Mouse (Mus musculus): ENCODE measurements at regions not wholly inside any gene's neighbourhood (a gene's known extent, or its start where the extent isn't known, plus 50 kb on each side); places are given as distances from the start of the nearest gene placed in this dataset.

DNA sequence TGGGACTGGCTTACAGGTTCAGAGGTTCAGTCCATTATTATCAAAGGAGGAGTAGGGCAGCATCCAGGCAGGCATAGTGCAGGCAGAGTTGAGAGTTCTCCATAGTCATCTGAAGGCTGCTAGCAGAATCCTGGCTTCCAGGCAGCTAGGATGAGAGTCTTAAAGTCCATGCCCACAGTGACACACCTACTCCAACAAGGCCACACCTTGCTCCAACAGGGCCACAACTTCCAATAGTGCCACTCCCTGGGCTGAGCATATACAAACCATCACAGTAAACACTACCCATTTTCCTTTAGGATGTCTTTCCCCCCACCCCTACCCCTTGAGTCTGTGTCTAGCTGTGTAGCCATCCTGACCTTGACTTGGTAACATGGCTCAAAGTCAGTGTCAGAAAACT, 78.8 kb upstream of the Ppp1r12a start:
- Histone ChIP-seq H3K36me3 (ENCODE audit: control insufficient read depth, insufficient read depth, low read length) (no peaks in the 10 kb centered on the region), H3K4me3 (ENCODE audit: low read length) (no peak overlapping the region), H3K4me1 (ENCODE audit: control insufficient read depth, insufficient read depth, low read length) (no peaks in the 10 kb centered on the region), H3K9ac (ENCODE audit: low read depth, low read length) (no peak overlapping the region), H3K27me3 (ENCODE audit: control insufficient read depth, insufficient read depth, low read length) (no peaks in the 10 kb centered on the region), H3K27ac (ENCODE audit: low read depth, low read length) (no peak overlapping the region), H3K4me2 (replicated peaks; ENCODE audit: low read depth, low read length) (no peak overlapping the region), H3K9me3 (ENCODE audit: control insufficient read depth, low read length) (no peaks in the 10 kb centered on the region)
- no peak for ATAC-seq (ENCODE audit: low FRiP score, low TSS enrichment)

DNA sequence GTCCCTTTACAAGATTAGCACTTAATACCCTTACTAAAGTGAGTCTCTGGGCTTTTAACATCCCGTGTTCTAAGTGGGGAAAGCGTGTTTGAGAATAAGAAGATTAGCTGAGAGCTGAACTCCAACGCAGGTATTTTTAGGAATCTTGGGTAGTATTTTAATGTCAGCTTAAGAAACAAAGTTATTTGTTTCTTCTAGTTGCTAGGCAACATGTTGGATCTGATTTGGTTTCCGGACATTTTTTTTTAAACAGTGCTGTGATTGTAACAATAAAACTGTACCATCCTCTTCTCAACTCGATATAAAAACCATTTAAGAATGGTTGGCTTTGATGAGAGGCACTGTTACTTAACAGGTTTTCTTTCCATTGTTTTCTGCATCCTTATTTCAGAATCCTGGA, 86.8 kb upstream of the Ppp1r12a start:
- Histone ChIP-seq H3K4me1 (ENCODE audit: control insufficient read depth, insufficient read depth, low read length) (no peaks in the 10 kb centered on the region), H3K4me3 (ENCODE audit: low read length) (no peak overlapping the region), H3K27ac (ENCODE audit: low read depth, low read length) (no peak overlapping the region), H3K27me3 (ENCODE audit: control insufficient read depth, insufficient read depth, low read length) (no peaks in the 10 kb centered on the region), H3K9me3 (ENCODE audit: control insufficient read depth, low read length) (no peaks in the 10 kb centered on the region), H3K36me3 (ENCODE audit: control insufficient read depth, insufficient read depth, low read length) (no peaks in the 10 kb centered on the region), H3K9ac (ENCODE audit: low read depth, low read length) (no peak overlapping the region), H3K4me2 (replicated peaks; ENCODE audit: low read depth, low read length) (no peak overlapping the region)
- WGBS = 70% methylated on average over 5 of the region's 5 CpGs
- ATAC-seq (ENCODE audit: low FRiP score, low TSS enrichment) = no peak

DNA sequence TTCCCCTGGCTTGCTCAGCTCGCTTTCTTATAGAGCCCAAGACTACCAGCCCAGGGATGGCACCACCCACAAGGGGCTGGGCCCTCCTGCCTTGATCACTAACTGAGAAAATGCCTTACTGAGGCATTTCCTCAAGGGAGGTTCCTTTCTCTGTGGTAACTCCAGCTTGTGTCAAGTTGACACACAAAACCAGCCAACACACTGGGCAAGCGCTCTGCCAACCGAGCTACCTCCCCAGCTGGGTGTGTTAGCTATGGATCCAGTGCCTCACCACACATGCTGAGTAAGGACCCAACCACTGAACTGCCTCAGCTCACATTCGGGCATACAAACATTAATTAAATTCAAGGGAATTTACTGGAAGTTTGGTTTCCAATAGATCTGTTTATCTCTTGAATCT, 88.2 kb upstream of the Ppp1r12a start:
- no peak for ATAC-seq (ENCODE audit: low FRiP score, low TSS enrichment)
- Histone ChIP-seq H3K4me1 (ENCODE audit: control insufficient read depth, insufficient read depth, low read length) (no peaks in the 10 kb centered on the region), H3K27me3 (ENCODE audit: control insufficient read depth, insufficient read depth, low read length) (no peaks in the 10 kb centered on the region), H3K9me3 (ENCODE audit: control insufficient read depth, low read length) (no peaks in the 10 kb centered on the region), H3K27ac (ENCODE audit: low read depth, low read length) (no peak overlapping the region), H3K4me3 (ENCODE audit: low read length) (no peak overlapping the region), H3K9ac (ENCODE audit: low read depth, low read length) (no peak overlapping the region), H3K4me2 (replicated peaks; ENCODE audit: low read depth, low read length) (no peak overlapping the region), H3K36me3 (ENCODE audit: control insufficient read depth, insufficient read depth, low read length) (no peaks in the 10 kb centered on the region)
- 75% methylated on average over 4 of the region's 4 CpGs for WGBS

DNA sequence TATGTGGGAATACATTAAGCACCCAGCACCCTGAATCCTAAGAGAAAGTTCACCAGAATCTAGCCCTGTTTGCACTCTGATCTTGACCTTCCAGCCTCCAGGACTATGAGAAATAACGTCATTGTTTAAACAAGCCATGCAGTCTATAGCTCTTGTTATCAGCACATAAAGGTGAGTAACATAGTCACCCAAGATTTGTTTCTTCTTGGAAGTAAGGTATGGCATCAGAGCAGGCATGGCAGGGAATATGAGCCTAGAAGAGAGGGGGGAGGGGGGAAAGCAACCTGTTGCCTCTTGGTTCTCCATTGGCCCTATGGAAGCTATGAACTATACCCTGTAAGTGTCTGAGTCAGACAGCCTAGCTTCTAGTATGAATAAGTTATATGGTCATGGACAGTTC, 89.8 kb upstream of the Ppp1r12a start:
- no peak for ATAC-seq (ENCODE audit: low FRiP score, low TSS enrichment)
- no peaks in the 10 kb centered on the region for H3K4me1 ChIP-seq (ENCODE audit: control insufficient read depth, insufficient read depth, low read length)
- H3K9me3 ChIP-seq (ENCODE audit: control insufficient read depth, low read length) = no peaks in the 10 kb centered on the region
- H3K36me3 ChIP-seq (ENCODE audit: control insufficient read depth, insufficient read depth, low read length) = no peaks in the 10 kb centered on the region
- no peak overlapping the region for H3K27ac ChIP-seq (ENCODE audit: low read depth, low read length)
- 84% methylated on average over 1 of the region's 1 CpGs for WGBS
- no peak overlapping the region for H3K4me3 ChIP-seq (ENCODE audit: low read length)
- no peak overlapping the region for H3K4me2 ChIP-seq (replicated peaks; ENCODE audit: low read depth, low read length)
- no peak overlapping the region for H3K9ac ChIP-seq (ENCODE audit: low read depth, low read length)
- H3K27me3 ChIP-seq (ENCODE audit: control insufficient read depth, insufficient read depth, low read length) = no peaks in the 10 kb centered on the region

DNA sequence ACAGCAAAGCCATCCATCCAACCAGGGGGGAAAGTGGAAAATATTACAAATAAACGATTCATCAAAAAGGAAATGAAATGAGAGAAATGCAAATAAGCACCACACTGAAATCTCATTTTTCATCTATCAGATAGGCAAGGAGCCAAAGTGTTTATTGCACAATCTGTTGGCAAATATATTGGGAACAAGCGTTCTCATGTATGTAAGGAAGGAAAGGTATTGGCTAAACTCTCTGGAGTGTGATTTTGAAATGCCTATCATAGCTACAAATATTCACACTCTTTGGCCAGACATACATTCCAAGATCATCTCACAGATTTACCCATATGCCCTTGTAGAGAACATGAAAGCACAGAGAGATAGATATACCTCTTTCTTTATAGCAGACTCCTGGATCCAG, 90.6 kb upstream of the Ppp1r12a start:
- no peaks in the 10 kb centered on the region for H3K9me3 ChIP-seq (ENCODE audit: control insufficient read depth, low read length)
- H3K27ac ChIP-seq (ENCODE audit: low read depth, low read length) = no peak overlapping the region
- ATAC-seq (ENCODE audit: low FRiP score, low TSS enrichment) = no peak
- H3K4me2 ChIP-seq (replicated peaks; ENCODE audit: low read depth, low read length) = no peak overlapping the region
- no peaks in the 10 kb centered on the region for H3K4me1 ChIP-seq (ENCODE audit: control insufficient read depth, insufficient read depth, low read length)
- H3K36me3 ChIP-seq (ENCODE audit: control insufficient read depth, insufficient read depth, low read length) = no peaks in the 10 kb centered on the region
- no peak overlapping the region for H3K4me3 ChIP-seq (ENCODE audit: low read length)
- WGBS = 71% methylated on average over 2 of the region's 2 CpGs
- H3K27me3 ChIP-seq (ENCODE audit: control insufficient read depth, insufficient read depth, low read length) = no peaks in the 10 kb centered on the region
- no peak overlapping the region for H3K9ac ChIP-seq (ENCODE audit: low read depth, low read length)

DNA sequence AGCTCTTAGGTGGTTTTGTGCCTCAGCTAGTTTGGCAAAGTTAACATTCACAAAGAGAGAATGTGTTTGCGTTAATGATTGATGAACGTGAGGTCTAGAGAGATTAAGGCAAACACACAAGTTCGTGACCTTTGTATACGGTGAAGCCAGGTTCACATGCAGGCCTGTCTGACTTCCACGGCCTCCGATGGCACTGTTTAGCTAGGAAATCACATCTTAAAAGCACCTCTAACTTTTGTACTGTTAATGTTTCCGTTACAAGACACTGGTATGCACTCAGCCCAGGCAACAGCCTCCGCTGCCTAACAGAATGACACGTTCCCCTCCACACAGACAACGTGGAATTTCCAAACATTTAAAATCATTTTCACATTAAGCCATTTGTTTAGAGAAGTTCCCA, 94.3 kb upstream of the Ppp1r12a start:
- Histone ChIP-seq H3K27me3 (ENCODE audit: control insufficient read depth, insufficient read depth, low read length) (no peaks in the 10 kb centered on the region), H3K9me3 (ENCODE audit: control insufficient read depth, low read length) (no peaks in the 10 kb centered on the region), H3K4me3 (ENCODE audit: low read length) (no peak overlapping the region), H3K4me1 (ENCODE audit: control insufficient read depth, insufficient read depth, low read length) (no peaks in the 10 kb centered on the region), H3K27ac (ENCODE audit: low read depth, low read length) (no peak overlapping the region), H3K4me2 (replicated peaks; ENCODE audit: low read depth, low read length) (no peak overlapping the region), H3K9ac (ENCODE audit: low read depth, low read length) (no peak overlapping the region), H3K36me3 (ENCODE audit: control insufficient read depth, insufficient read depth, low read length) (no peaks in the 10 kb centered on the region)
- ATAC-seq (ENCODE audit: low FRiP score, low TSS enrichment) = peak; percentile 63; the same call in 1 of the 2 replicates
- 41% methylated on average over 10 of the region's 10 CpGs for WGBS

DNA sequence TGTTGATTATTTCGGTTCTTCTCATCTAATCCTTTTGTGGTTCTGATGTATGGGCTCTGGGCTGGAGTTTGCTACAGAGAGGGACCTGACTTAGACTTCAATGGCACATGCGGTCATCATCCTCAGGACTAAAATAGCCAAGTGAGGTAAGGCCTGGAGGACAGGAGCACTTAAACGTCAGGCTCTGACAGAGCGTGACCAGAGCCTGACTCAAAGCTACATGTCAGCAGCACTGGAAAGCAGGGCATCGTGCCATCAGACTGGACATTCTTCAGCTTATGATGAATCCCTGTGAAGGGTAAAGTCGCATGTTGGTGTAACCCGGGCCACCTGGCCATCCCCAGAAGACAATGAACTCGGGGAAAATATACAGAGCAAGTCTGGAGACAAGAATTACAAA, 95.8 kb upstream of the Ppp1r12a start:
- H3K36me3 ChIP-seq (ENCODE audit: control insufficient read depth, insufficient read depth, low read length) = no peaks in the 10 kb centered on the region

DNA sequence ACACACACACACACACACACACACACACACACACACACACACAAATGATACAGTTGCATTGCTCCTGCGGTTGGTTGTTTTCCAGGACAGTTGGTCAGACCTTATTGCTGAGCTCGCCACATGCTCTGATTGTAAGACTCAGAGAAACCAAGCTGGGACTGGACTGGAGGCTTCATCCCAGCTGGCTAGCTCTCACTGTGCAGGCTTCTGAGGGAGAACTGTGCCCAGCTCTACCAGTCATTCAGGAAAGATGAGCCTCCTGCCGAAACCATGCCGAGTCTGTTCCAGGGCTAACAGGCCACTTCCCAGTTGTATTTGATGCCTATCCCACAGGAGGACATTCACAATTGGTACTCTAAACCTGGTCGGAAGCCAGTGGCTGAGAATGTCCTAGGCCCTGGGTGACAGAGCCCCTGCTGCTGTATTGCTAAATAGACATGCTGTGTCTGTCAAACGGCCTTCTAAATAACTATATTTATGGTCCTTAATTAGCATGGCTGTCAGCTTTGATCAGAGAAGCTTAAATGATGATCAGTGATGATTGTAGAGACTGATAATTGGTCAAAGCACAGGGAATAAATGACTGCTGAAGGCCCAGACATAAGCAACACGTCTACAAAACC, 100.1 kb upstream of the Ppp1r12a start:
- no peak overlapping the region for H3K4me3 ChIP-seq (ENCODE audit: low read length)
- H3K9me3 ChIP-seq (ENCODE audit: control insufficient read depth, low read length) = no peaks in the 10 kb centered on the region
- no peaks in the 10 kb centered on the region for H3K27me3 ChIP-seq (ENCODE audit: control insufficient read depth, insufficient read depth, low read length)
- no peaks in the 10 kb centered on the region for H3K36me3 ChIP-seq (ENCODE audit: control insufficient read depth, insufficient read depth, low read length)
- 44% methylated on average over 7 of the region's 7 CpGs for WGBS
- no peak overlapping the region for H3K9ac ChIP-seq (ENCODE audit: low read depth, low read length)
- H3K4me1 ChIP-seq (ENCODE audit: control insufficient read depth, insufficient read depth, low read length) = no peaks in the 10 kb centered on the region
- no peak overlapping the region for H3K4me2 ChIP-seq (replicated peaks; ENCODE audit: low read depth, low read length)
- ATAC-seq (ENCODE audit: low FRiP score, low TSS enrichment) = no peak
- H3K27ac ChIP-seq (ENCODE audit: low read depth, low read length) = no peak overlapping the region

More for the DNA sequence above, 95.8 kb upstream of the Ppp1r12a start:
- H3K4me2 ChIP-seq (replicated peaks; ENCODE audit: low read depth, low read length) = no peak overlapping the region
- 73% methylated on average over 8 of the region's 8 CpGs for WGBS
- H3K4me1 ChIP-seq (ENCODE audit: control insufficient read depth, insufficient read depth, low read length) = no peaks in the 10 kb centered on the region
- ATAC-seq (ENCODE audit: low FRiP score, low TSS enrichment) = peak; percentile 54; the same call in 1 of the 2 replicates
- H3K9ac ChIP-seq (ENCODE audit: low read depth, low read length) = no peak overlapping the region
- H3K27ac ChIP-seq (ENCODE audit: low read depth, low read length) = no peak overlapping the region
- H3K27me3 ChIP-seq (ENCODE audit: control insufficient read depth, insufficient read depth, low read length) = no peaks in the 10 kb centered on the region
- no peaks in the 10 kb centered on the region for H3K9me3 ChIP-seq (ENCODE audit: control insufficient read depth, low read length)
- no peak overlapping the region for H3K4me3 ChIP-seq (ENCODE audit: low read length)

DNA sequence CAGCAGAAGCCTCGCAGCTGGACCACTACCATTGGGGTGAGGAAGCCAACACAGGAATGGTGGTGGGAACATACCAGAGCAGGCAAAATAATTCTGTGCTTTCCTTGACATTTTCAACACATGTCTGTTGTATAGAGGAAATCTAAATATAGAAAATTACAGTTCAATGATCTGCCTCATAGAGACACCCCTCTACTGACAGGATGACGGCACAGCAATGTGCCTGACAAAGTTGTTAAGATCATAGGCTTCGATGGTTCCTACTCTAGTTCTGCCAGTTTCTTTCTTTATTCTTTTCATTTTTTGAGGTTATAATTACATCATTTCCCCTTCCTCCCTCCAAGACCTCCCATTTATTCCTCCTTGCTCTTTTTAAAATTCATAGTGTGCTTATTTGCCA, 101.4 kb upstream of the Ppp1r12a start:
- H3K4me3 ChIP-seq (ENCODE audit: low read length) = no peak overlapping the region
- WGBS = 81% methylated on average over 3 of the region's 3 CpGs
- no peak overlapping the region for H3K9ac ChIP-seq (ENCODE audit: low read depth, low read length)
- no peaks in the 10 kb centered on the region for H3K27me3 ChIP-seq (ENCODE audit: control insufficient read depth, insufficient read depth, low read length)
- H3K9me3 ChIP-seq (ENCODE audit: control insufficient read depth, low read length) = no peaks in the 10 kb centered on the region
- ATAC-seq (ENCODE audit: low FRiP score, low TSS enrichment) = no peak
- no peaks in the 10 kb centered on the region for H3K4me1 ChIP-seq (ENCODE audit: control insufficient read depth, insufficient read depth, low read length)
- H3K4me2 ChIP-seq (replicated peaks; ENCODE audit: low read depth, low read length) = no peak overlapping the region
- no peaks in the 10 kb centered on the region for H3K36me3 ChIP-seq (ENCODE audit: control insufficient read depth, insufficient read depth, low read length)
- H3K27ac ChIP-seq (ENCODE audit: low read depth, low read length) = no peak overlapping the region

Data from kidney, embryonic 14.5 days (tissue).